Mouse (Mus musculus) forebrain, postnatal 0 days (tissue): ENCODE measurements around the gene Rtl4. TPM values are rescaled to one million over a fixed set of nuclear protein-coding genes. Genes with fewer than 3 reads are reported as not detected.

ENCODE experiments used
- ATAC-seq: fragments of 200-750 bp; cut with Nextera tagmentation; 2 replicates; pipeline ENCODE4 v1.8.0; 2017; ENCODE audit warnings: mild to moderate bottlenecking, moderate library complexity
- DNase-seq: peaks from one replicate; pipeline ENCODE4 v3.0.0-alpha.2; 2015
- H3K27ac ChIP-seq: fragments of 300-500 bp; sonication (generic); 2 replicates; pipeline ENCODE4 v1.5.1; 2014; ENCODE audit warnings: low read depth, mild to moderate bottlenecking, antibody characterized with exemption, low read length, moderate library complexity, mixed read lengths
- H3K27me3 ChIP-seq: fragments of 300-500 bp; sonication (generic); 2 replicates; pipeline ENCODE4 v1.6.1; 2014; ENCODE audit warnings: mild to moderate bottlenecking, low read length, mixed read lengths; ENCODE audit not compliant: insufficient read depth
- H3K36me3 ChIP-seq: fragments of 300-500 bp; sonication (generic); 2 replicates; pipeline ENCODE4 v1.6.1; 2014; ENCODE audit warnings: mild to moderate bottlenecking, moderate library complexity; ENCODE audit not compliant: insufficient read depth
- H3K4me1 ChIP-seq: fragments of 300-500 bp; sonication (generic); 2 replicates; pipeline ENCODE4 v1.6.1; 2014; ENCODE audit warnings: antibody characterized with exemption; ENCODE audit not compliant: insufficient read depth
- H3K4me2 ChIP-seq: fragments of 300-500 bp; sonication (generic); 2 replicates; pipeline ENCODE4 v1.6.1; 2014; ENCODE audit warnings: low read depth, mild to moderate bottlenecking, moderate library complexity
- H3K4me3 ChIP-seq: fragments of 300-500 bp; sonication (generic); 2 replicates; pipeline ENCODE4 v1.5.1; 2014; ENCODE audit warnings: low read depth, low read length, mixed read lengths
- H3K9ac ChIP-seq: fragments of 300-500 bp; sonication (generic); 2 replicates; pipeline ENCODE4 v1.6.1; 2014; ENCODE audit warnings: mild to moderate bottlenecking
- H3K9me3 ChIP-seq: fragments of 300-500 bp; sonication (generic); 2 replicates; pipeline ENCODE4 v1.6.1; 2016; ENCODE audit warnings: low read length
- CTCF ChIP-seq: sonication (generic); IDR thresholded peaks from 2 replicates; pipeline ENCODE4 v1.5.1; 2016; ENCODE audit warnings: antibody characterized with exemption, control low read depth, low read depth
- WGBS: fragments of 180-500 bp; shearing (Covaris S2); extraction: QIAGEN DNeasy Blood & Tissue Kit; methylation state at CpG from one replicate; pipeline ENCODE4 v1.1.7; 2014; 5-methylcytosine and 5-hydroxymethylcytosine counted together
- polyA plus RNA-seq: library from polyadenylated mRNA; unstranded; fragments of >200 nt; fragmentation: Nextera tagmentation; extraction: Ambion mirVana; gene quantifications from 2 replicates; pipeline ENCODE4 v1.2.1, GENCODE M21; 2015
- total RNA-seq: library from RNA; depleted of rRNA; stranded (reverse); fragments of >200 nt; gene quantifications from 2 replicates; pipeline ENCODE4 v1.2.3, GENCODE M21; 2014; rRNA removed

Gene Rtl4
- total RNA-seq = 0.85 and 2.2 TPM in 2 replicates
- 1.1 and 1.4 TPM in 2 replicates for polyA plus RNA-seq

GRCm38 (mm10) chrX:144688207-144689118 is at the start of gene Rtl4:
Gene Rtl4, plus strand, starts transcription at chrX:144688907.
- TF ChIP-seq CTCF = no peak
- peak within 1 kb of the TSS; percentile 58 for H3K4me2 ChIP-seq
- H3K27me3 ChIP-seq = 0 out of 2 replicates have a peak, but pooled peaks cover 2% of the 10 kb centered on the region
- no peak within 1 kb of the TSS for H3K27ac ChIP-seq
- H3K36me3 ChIP-seq = no peaks in the 10 kb centered on the region
- WGBS = 23% methylated on average over 21 of the region's 31 CpGs
- peak within 1 kb of the TSS; percentile 44 for H3K4me3 ChIP-seq
- ATAC-seq = peak; percentile 61
- no peaks in the 10 kb centered on the region for H3K4me1 ChIP-seq
- peak within 1 kb of the TSS; percentile 46 for H3K9ac ChIP-seq
- no peaks in the 10 kb centered on the region for H3K9me3 ChIP-seq
- DNase-seq = peak; percentile 10

- ATAC-seq = no peak
- TF ChIP-seq CTCF = no peak
- 64% methylated on average over 3 of the region's 3 CpGs for WGBS
Measured at GRCm38 (mm10) chrX:144644756-144645155, 44.0 kb upstream of the Rtl4 start.

GRCm38 (mm10) chrX:144645394-144645793 is 43.3 kb upstream of the Rtl4 start:
- Histone ChIP-seq H3K4me1 (no peaks in the 10 kb centered on the region), H3K36me3 (no peaks in the 10 kb centered on the region), H3K4me2 (no peak overlapping the region), H3K9ac (no peak overlapping the region), H3K27ac (no peak overlapping the region), H3K9me3 (no peaks in the 10 kb centered on the region), H3K27me3 (no peaks in the 10 kb centered on the region), H3K4me3 (no peak overlapping the region)
- DNase-seq (no peak), ATAC-seq (no peak)
- 0 out of 2 replicates have a peak, but pooled peaks have one; percentile 2 for TF ChIP-seq CTCF
- 50% methylated on average over 1 of the region's 1 CpGs for WGBS

More at GRCm38 (mm10) chrX:144644756-144645155, 44.0 kb upstream of the Rtl4 start:
- no peak overlapping the region for H3K4me3 ChIP-seq
- no peak for DNase-seq
- no peaks in the 10 kb centered on the region for H3K4me1 ChIP-seq
- H3K27ac ChIP-seq = no peak overlapping the region
- H3K27me3 ChIP-seq = no peaks in the 10 kb centered on the region
- no peaks in the 10 kb centered on the region for H3K36me3 ChIP-seq
- no peaks in the 10 kb centered on the region for H3K9me3 ChIP-seq
- no peak overlapping the region for H3K9ac ChIP-seq
- no peak overlapping the region for H3K4me2 ChIP-seq

- H3K9me3 ChIP-seq = no peaks in the 10 kb centered on the region
- ATAC-seq (no peak), DNase-seq (no peak)
- WGBS = 85% methylated on average over 2 of the region's 2 CpGs
- H3K27ac ChIP-seq = no peak overlapping the region
- H3K4me3 ChIP-seq = no peak overlapping the region
- H3K4me2 ChIP-seq = no peak overlapping the region
- no peak overlapping the region for H3K9ac ChIP-seq
- no peak for TF ChIP-seq CTCF
- no peaks in the 10 kb centered on the region for H3K4me1 ChIP-seq
- H3K36me3 ChIP-seq = no peaks in the 10 kb centered on the region
- H3K27me3 ChIP-seq = no peaks in the 10 kb centered on the region
Measured at GRCm38 (mm10) chrX:144652196-144652595, 36.5 kb upstream of the Rtl4 start.

- DNase-seq (no peak), ATAC-seq (no peak)
- H3K27me3 ChIP-seq = 0 out of 2 replicates have a peak, but pooled peaks cover 2% of the 10 kb centered on the region
- no peak overlapping the region for H3K27ac ChIP-seq
- no peak for TF ChIP-seq CTCF
- no peaks in the 10 kb centered on the region for H3K4me1 ChIP-seq
- H3K4me3 ChIP-seq = peak overlapping the region; percentile 44
- H3K9ac ChIP-seq = peak overlapping the region; percentile 46; the same call in 1 of the 2 replicates
- H3K36me3 ChIP-seq = no peaks in the 10 kb centered on the region
- 32% methylated on average over 20 of the region's 20 CpGs for WGBS
- no peaks in the 10 kb centered on the region for H3K9me3 ChIP-seq
- peak overlapping the region; percentile 58 for H3K4me2 ChIP-seq
Measured at GRCm38 (mm10) chrX:144687742-144688141, 965 bp upstream of the Rtl4 start.

- Histone ChIP-seq H3K4me2 (peak within 1 kb of the TSS; percentile 58), H3K27ac (no peak within 1 kb of the TSS), H3K4me1 (no peaks in the 10 kb centered on the region), H3K9me3 (no peaks in the 10 kb centered on the region), H3K27me3 (0 out of 2 replicates have a peak, but pooled peaks cover 2% of the 10 kb centered on the region), H3K9ac (peak within 1 kb of the TSS; percentile 46), H3K36me3 (no peaks in the 10 kb centered on the region), H3K4me3 (peak within 1 kb of the TSS; percentile 44)
- ATAC-seq (no peak), DNase-seq (no peak)
- 0% methylated on average over 1 of the region's 1 CpGs for WGBS
- no peak for TF ChIP-seq CTCF
Measured at GRCm38 (mm10) chrX:144688142-144688206, 733 bp upstream of the Rtl4 start, which contains the start of gene Trpc5. Gene Trpc5, minus strand, starts transcription at chrX:144688180.

- Histone ChIP-seq H3K4me1 (no peaks in the 10 kb centered on the region), H3K9ac (peak overlapping the region; percentile 46; the same call in 1 of the 2 replicates), H3K4me2 (peak overlapping the region; percentile 58), H3K27me3 (0 out of 2 replicates have a peak, but pooled peaks cover 2% of the 10 kb centered on the region), H3K4me3 (peak overlapping the region; percentile 44), H3K27ac (no peak overlapping the region), H3K36me3 (no peaks in the 10 kb centered on the region), H3K9me3 (no peaks in the 10 kb centered on the region)
- ATAC-seq (peak; percentile 75), DNase-seq (peak; percentile 37)
- TF ChIP-seq CTCF = 0 out of 2 replicates have a peak, but pooled peaks have one; percentile 16
- WGBS = 19% methylated on average over 19 of the region's 21 CpGs
Measured at GRCm38 (mm10) chrX:144689119-144689858, 582 bp downstream of the Rtl4 start.
